Mouse (Mus musculus): ENCODE measurements around the gene Tnk2.

DNA sequence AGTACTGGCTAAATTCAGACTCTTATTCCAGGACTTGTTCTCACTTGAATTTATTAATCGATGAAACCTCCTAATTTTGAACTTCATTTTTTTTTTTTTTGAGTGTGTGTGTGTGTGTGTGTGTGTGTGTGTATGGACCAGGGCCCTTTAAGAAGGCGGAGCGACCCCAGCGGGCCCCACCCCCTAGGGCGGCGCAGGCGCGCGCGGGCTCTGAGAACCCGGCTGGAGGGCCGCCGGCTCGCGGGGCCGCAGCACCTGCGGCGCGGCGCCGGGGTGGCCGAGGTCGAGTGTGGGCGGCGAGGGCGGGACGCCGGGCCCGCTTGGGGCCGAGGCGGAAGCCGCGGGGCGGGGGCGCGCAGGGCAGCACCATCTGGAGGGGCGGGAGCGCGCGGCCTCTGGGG lies at the start of gene Tnk2:
- TF ChIP-seq CTCF (IDR thresholded peaks at IDR 0.05; ENCODE audit: borderline replicate concordance, insufficient read depth, low read depth, low read length), result no peak
- peak; percentile 51 for TF ChIP-seq POLR2A (IDR thresholded peaks at IDR 0.05; ENCODE audit: borderline replicate concordance, insufficient read depth, low read length)
